Mouse (Mus musculus): ENCODE results near the gene Kdsr.

DNA sequence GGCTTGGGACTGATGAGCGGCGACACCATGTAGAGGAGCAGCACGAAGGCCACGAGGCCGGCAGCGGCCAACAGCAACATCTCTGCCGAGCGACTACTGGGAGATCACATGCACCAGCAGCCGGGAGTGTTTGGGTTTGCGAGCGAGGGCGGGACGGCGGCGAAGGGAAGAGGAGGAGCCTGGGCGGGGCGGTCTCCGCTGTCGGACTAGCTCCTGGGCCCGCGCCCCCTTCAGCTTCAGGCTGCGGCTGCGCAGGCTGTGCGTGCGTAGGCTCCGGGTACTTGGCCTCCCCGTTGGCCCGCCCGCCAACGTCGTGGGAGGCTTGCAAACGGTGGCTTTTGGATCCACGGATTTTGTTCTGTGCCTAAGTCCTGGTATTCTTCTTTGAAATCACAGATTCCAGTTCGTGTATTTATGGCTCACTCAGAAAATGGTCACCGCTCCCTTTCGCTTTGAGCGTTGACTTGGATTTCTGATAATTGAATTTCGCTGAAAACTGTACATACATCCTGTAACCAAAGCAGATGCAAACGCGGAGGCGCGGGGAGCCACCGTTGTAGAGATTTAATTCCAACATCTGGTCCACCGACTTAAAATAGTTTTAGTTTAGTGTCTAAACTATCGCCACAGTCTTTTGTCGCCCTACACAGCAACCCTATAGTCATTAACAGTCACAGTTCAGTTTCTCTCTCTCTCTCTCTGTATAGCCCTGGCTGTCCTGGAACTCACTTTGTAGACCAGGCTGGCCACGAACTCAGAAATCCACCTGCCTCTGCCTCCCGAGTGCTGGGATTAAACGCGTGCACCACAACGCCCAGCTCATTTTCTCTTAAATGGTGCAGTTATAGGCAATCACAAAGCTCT, at the start of gene Kdsr:
- TF ChIP-seq CTCF (IDR thresholded peaks at IDR 0.05; ENCODE audit: low read depth): peak; percentile 44
- TF ChIP-seq EP300 (IDR thresholded peaks at IDR 0.05; ENCODE audit: low read depth): no peak
